ENCODE assay signal across 18 mouse cellular contexts in the genomic region with DNA sequence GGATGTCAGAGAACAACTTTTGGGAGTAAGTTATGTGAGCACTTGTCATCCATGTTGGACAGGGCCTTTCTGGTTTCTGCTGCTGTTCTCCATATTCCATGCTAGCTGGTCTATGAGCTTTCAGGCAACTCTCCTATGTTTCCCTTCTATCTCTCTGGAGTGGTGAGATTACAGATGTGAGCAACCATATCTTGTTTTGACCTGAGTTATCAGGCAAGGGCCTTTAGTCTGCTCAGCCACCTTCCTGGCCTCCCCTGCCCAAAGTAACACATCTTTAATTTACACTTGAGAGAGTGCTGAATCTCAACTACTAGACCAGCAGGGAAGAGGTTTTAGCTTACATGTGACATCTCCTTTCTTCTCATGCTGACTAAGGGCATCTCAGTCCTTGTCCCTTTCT. TPM values are rescaled to one million over a fixed set of nuclear protein-coding genes. Genes with fewer than 3 reads are reported as not detected.
DNase-seq lines count a peak whose midpoint lies in the region; ATAC-seq lines count a peak whose summit lies in the region.
"Had no signal": no experiment of that assay in that cellular context is flagged by ENCODE, and none has a peak within 500 bp of the region (broad histone marks: within the 10 kb centered on the region; RNA-seq: fewer than 3 reads in every experiment).

No protein-coding gene starts in this region.

- H3K4me1 ChIP-seq in lung, embryonic 15.5 days, result peaks cover 10% of the 10 kb centered on the region; the same call in 1 of the 2 replicates
- peaks cover 68% of the 10 kb centered on the region for H3K4me1 ChIP-seq in liver, embryonic 13.5 days (replicated peaks)
- peaks cover 9% of the 10 kb centered on the region for H3K4me1 ChIP-seq in kidney, embryonic 14.5 days (ENCODE audit: control insufficient read depth, insufficient read depth, low read length)
- H3K4me1 ChIP-seq: embryonic facial prominence, embryonic 10.5 days; midbrain, embryonic 10.5 days had no signal

- no peak overlapping the region for H3K4me3 ChIP-seq in lung, embryonic 15.5 days
- 0 out of 2 replicates have a peak overlapping the region, but pooled peaks have one; percentile 6 for H3K4me3 ChIP-seq in liver, embryonic 13.5 days (replicated peaks)
- H3K4me3 ChIP-seq in kidney, embryonic 14.5 days (ENCODE audit: low read length), result no peak overlapping the region
- H3K4me3 ChIP-seq: embryonic facial prominence, embryonic 10.5 days; kidney, embryonic 15.5 days; limb, embryonic 13.5 days; midbrain, embryonic 10.5 days had no signal

- H3K9ac ChIP-seq in lung, embryonic 15.5 days, result no peak overlapping the region
- peak overlapping the region; percentile 61 for H3K9ac ChIP-seq in liver, embryonic 13.5 days
- no peak overlapping the region for H3K9ac ChIP-seq in kidney, embryonic 14.5 days (ENCODE audit: low read depth, low read length)
- H3K9ac ChIP-seq: kidney, embryonic 15.5 days; limb, embryonic 13.5 days had no signal

- H3K27me3 ChIP-seq in lung, embryonic 15.5 days, result no peaks in the 10 kb centered on the region
- H3K27me3 ChIP-seq in liver, embryonic 13.5 days, result no peaks in the 10 kb centered on the region
- H3K27me3 ChIP-seq in kidney, embryonic 14.5 days (ENCODE audit: control insufficient read depth, insufficient read depth, low read length), result no peaks in the 10 kb centered on the region
- H3K27me3 ChIP-seq: kidney, embryonic 15.5 days; limb, embryonic 13.5 days had no signal

- H3K27ac ChIP-seq in lung, embryonic 15.5 days, result peak overlapping the region; percentile 16
- peak overlapping the region; percentile 87 for H3K27ac ChIP-seq in liver, embryonic 13.5 days
- H3K27ac ChIP-seq in kidney, embryonic 14.5 days (ENCODE audit: low read depth, low read length), result no peak overlapping the region
- H3K27ac ChIP-seq: embryonic facial prominence, embryonic 10.5 days; hindbrain, postnatal 0 days; kidney, embryonic 15.5 days; limb, embryonic 13.5 days; midbrain, embryonic 10.5 days had no signal

- H3K4me2 ChIP-seq in lung, embryonic 15.5 days, result no peak overlapping the region
- peak overlapping the region; percentile 52 for H3K4me2 ChIP-seq in liver, embryonic 13.5 days
- no peak overlapping the region for H3K4me2 ChIP-seq in kidney, embryonic 14.5 days (replicated peaks; ENCODE audit: low read depth, low read length)
- H3K4me2 ChIP-seq: heart, embryonic 11.5 days; kidney, embryonic 15.5 days; limb, embryonic 13.5 days had no signal

- no peaks in the 10 kb centered on the region for H3K9me3 ChIP-seq in lung, embryonic 15.5 days
- H3K9me3 ChIP-seq in liver, embryonic 13.5 days (replicated peaks), result no peaks in the 10 kb centered on the region
- no peaks in the 10 kb centered on the region for H3K9me3 ChIP-seq in kidney, embryonic 14.5 days (ENCODE audit: control insufficient read depth, low read length)
- H3K9me3 ChIP-seq: embryonic facial prominence, embryonic 10.5 days; kidney, embryonic 15.5 days; limb, embryonic 13.5 days; midbrain, embryonic 10.5 days had no signal

- no peak for DNase-seq in lung, postnatal 25 days (ENCODE audit: low spot score)
- DNase-seq in c-Kit-positive CD71-positive TER-119-positive erythroid progenitor cells, embryonic 14.5 days (ENCODE audit: low spot score), result peak; percentile 57
- DNase-seq in liver, embryonic 13.5 days, result peak; percentile 50
- DNase-seq: cerebellum, postnatal 25 days; gastrocnemius, postnatal 25 days; heart, postnatal 36 days; retina, postnatal 1 day; thymus, postnatal 36 days had no signal

- no peaks in the 10 kb centered on the region for H3K36me3 ChIP-seq in lung, embryonic 15.5 days
- H3K36me3 ChIP-seq in liver, embryonic 13.5 days, result no peaks in the 10 kb centered on the region
- H3K36me3 ChIP-seq in kidney, embryonic 14.5 days (ENCODE audit: control insufficient read depth, insufficient read depth, low read length), result no peaks in the 10 kb centered on the region
- H3K36me3 ChIP-seq: embryonic facial prominence, embryonic 10.5 days; kidney, embryonic 15.5 days; limb, embryonic 13.5 days; midbrain, embryonic 10.5 days had no signal

- ATAC-seq in lung, embryonic 15.5 days (ENCODE audit: borderline replicate concordance, extremely low read depth, low FRiP score, low TSS enrichment), result no peak
- ATAC-seq in liver, embryonic 13.5 days (ENCODE audit: low read depth), result peak; percentile 89
- peak; percentile 81 for ATAC-seq in megakaryocyte-erythroid progenitor cell, adult 5-6 weeks (replicated peaks; ENCODE audit: low FRiP score, low TSS enrichment, poor library complexity, severe bottlenecking)
- no peak for ATAC-seq in frontal cortex, adult (ENCODE audit: low TSS enrichment)
- ATAC-seq in kidney, embryonic 14.5 days (ENCODE audit: low FRiP score, low TSS enrichment), result no peak
- ATAC-seq: hindbrain, postnatal 0 days had no signal

RNA-seq across cellular contexts. Expression of gene Slc30a5, which starts 32.5 kb away (rescaled TPM):
- 55.2 and 56.2 TPM in 2 replicates for polyA plus RNA-seq in lung, embryonic 15.5 days (2015; fragmentation: Nextera tagmentation; extraction: Ambion mirVana)
- polyA plus RNA-seq in liver, embryonic 13.5 days (2015; fragmentation: Nextera tagmentation; extraction: Ambion mirVana), result 27.0 and 34.3 TPM in 2 replicates
- total RNA-seq in megakaryocyte-erythroid progenitor cell, adult 5-6 weeks (2014; fragmentation: Nextera tagmentation), result 48.1 and 53.9 TPM in 2 replicates
- 83.5 and 95.2 TPM in 2 replicates for total RNA-seq in megakaryocyte-erythroid progenitor cell, adult 5-6 weeks (2017)
- 33.9 and 65.9 TPM in 2 replicates for polyA plus RNA-seq in kidney, embryonic 14.5 days (2014; fragmentation: Nextera tagmentation; extraction: Ambion mirVana)

Comparison
In these comparisons a context has a peak if more than half of its experiments do, and no peak if none do; other contexts are left out.
1. ATAC-seq: peak in liver, embryonic 13.5 days (single experiment) and megakaryocyte-erythroid progenitor cell, adult 5-6 weeks (single experiment); none in lung, embryonic 15.5 days (single experiment), frontal cortex, adult (single experiment) and kidney, embryonic 14.5 days (single experiment).